Mouse (Mus musculus) limb, embryonic 12.5 days (tissue): ENCODE results near the gene Atp1a2. TPM values are rescaled to one million over a fixed set of nuclear protein-coding genes. Genes with fewer than 3 reads are reported as not detected.
A peak's percentile ranks its signal among the peaks of the same experiment; 100 is the strongest.

Experiments
- ATAC-seq: fragments of 200-750 bp; cut with Nextera tagmentation; 2 replicates; pipeline ENCODE4 v1.8.0; 2017; ENCODE audit warnings: low read depth, moderate TSS enrichment; ENCODE audit not compliant: insufficient number of reproducible peaks, insufficient read depth, low FRiP score, low TSS enrichment
- H3K27ac ChIP-seq: fragments of 300-500 bp; sonication (generic); 2 replicates; pipeline ENCODE4 v1.5.1; 2016; ENCODE audit warnings: mild to moderate bottlenecking, moderate library complexity
- H3K27me3 ChIP-seq: fragments of 300-500 bp; sonication (generic); 2 replicates; pipeline ENCODE4 v1.6.1; 2016; ENCODE audit warnings: mild to moderate bottlenecking, moderate library complexity
- H3K36me3 ChIP-seq: fragments of 300-500 bp; sonication (generic); 2 replicates; pipeline ENCODE4 v1.6.1; 2016; ENCODE audit warnings: mild to moderate bottlenecking, moderate library complexity
- H3K4me1 ChIP-seq: fragments of 300-500 bp; sonication (generic); replicated peaks from 2 replicates; pipeline ENCODE4 v1.6.1; 2016
- H3K4me2 ChIP-seq: fragments of 300-500 bp; sonication (generic); 2 replicates; pipeline ENCODE4 v1.6.1; 2016; ENCODE audit warnings: mild to moderate bottlenecking, moderate library complexity
- H3K4me3 ChIP-seq: fragments of 300-500 bp; sonication (generic); replicated peaks from 2 replicates; pipeline ENCODE4 v1.5.1; 2016; ENCODE audit warnings: mild to moderate bottlenecking
- H3K9ac ChIP-seq: fragments of 300-500 bp; sonication (generic); replicated peaks from 2 replicates; pipeline ENCODE4 v1.6.1; 2016; ENCODE audit warnings: mild to moderate bottlenecking, moderate library complexity
- H3K9me3 ChIP-seq: fragments of 300-500 bp; sonication (generic); 2 replicates; pipeline ENCODE4 v1.6.1; 2016; ENCODE audit warnings: mild to moderate bottlenecking, moderate library complexity
- WGBS: fragments of 180-500 bp; shearing (Covaris S2); methylation state at CpG from one replicate; pipeline ENCODE4 v1.1.7; 2016; 5-methylcytosine and 5-hydroxymethylcytosine counted together
- polyA plus RNA-seq: library from polyadenylated mRNA; unstranded; fragments of >200 nt; fragmentation: Nextera tagmentation; extraction: Ambion mirVana; gene quantifications from 2 replicates; pipeline ENCODE4 v1.2.1, GENCODE M21; 2016

Atp1a2 gene
- polyA plus RNA-seq, 1 experiment from 2014 or later = 5.1 TPM

DNA sequence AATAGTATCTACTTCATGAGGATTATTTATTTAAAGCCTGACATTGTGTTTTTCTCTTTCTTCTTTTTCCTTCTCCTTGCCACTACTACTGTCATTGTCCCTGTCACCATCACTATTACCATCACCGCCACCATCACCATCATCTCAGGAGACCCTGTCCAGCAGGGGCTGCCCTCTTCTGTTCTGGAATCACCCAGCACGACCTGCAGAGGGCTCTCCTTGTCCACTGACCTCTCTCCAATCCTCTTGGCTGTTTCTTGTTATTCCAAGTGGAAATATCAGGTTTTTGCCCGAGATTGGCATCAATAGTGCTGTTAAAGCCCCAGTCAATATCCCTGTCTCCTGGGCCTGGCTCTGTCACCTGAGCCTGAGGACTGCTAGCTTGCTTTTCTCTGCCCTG lies 35.6 kb upstream of the Atp1a2 start:
- Histone ChIP-seq H3K27me3 (peaks cover 83% of the 10 kb centered on the region), H3K9ac (no peak overlapping the region), H3K4me1 (no peaks in the 10 kb centered on the region), H3K9me3 (no peaks in the 10 kb centered on the region), H3K4me3 (no peak overlapping the region), H3K36me3 (no peaks in the 10 kb centered on the region), H3K27ac (no peak overlapping the region), H3K4me2 (no peak overlapping the region)
- 20% methylated on average over 3 of the region's 3 CpGs for WGBS
- no peak for ATAC-seq

DNA sequence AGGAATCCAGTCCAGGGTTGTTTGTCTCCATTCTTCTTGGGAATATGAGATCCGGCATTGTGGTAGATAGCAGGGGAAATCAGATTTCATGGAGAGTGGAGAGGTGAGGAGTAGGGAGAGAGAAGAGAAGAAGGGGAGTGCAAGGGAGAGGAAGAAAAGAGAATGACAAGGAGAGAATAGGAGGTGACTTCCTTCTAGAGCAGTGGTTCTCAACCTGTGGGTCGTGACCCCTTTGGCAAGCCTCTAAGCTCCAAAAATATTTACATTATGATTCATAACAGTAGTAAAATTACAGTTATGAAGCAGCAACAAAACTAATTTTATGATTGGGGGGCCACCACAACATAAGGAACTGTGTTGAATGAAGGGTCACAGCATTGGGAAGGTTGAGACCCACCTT lies 35.1 kb upstream of the Atp1a2 start:
- ATAC-seq = no peak
- H3K9ac ChIP-seq = no peak overlapping the region
- H3K4me1 ChIP-seq = no peaks in the 10 kb centered on the region
- H3K4me2 ChIP-seq = no peak overlapping the region
- H3K36me3 ChIP-seq = no peaks in the 10 kb centered on the region
- no peak overlapping the region for H3K4me3 ChIP-seq
- H3K27ac ChIP-seq = no peak overlapping the region
- peaks cover 84% of the 10 kb centered on the region for H3K27me3 ChIP-seq
- no peaks in the 10 kb centered on the region for H3K9me3 ChIP-seq
- WGBS = 76% methylated on average over 2 of the region's 2 CpGs

DNA sequence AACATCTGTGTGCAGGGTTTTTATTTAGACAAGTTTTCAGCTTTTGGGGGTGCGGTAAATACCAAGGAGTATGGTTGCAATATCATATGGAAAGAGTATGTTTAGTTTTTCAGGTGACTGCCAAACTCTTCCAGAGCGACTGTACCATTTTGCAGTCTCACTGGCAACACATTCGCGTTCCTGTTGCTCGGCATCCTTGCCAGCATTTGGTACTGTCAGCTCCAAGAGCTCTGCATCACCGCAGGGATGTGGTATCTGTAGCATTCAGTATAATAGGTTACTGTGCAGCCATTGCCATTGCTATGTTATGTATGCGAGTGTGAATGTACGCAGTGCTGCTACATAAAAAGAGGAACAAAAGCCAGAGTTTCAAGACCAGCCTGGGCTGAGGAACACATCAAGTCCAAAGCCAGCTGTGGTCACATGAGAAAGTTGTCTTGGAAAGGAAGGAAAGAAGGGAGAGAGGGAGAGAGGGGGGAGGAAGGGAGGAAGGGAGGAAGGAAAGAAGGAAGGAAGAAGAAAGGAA lies 33.6 kb upstream of the Atp1a2 start:
- no peaks in the 10 kb centered on the region for H3K36me3 ChIP-seq
- H3K27ac ChIP-seq = no peak overlapping the region
- H3K9ac ChIP-seq = no peak overlapping the region
- H3K4me3 ChIP-seq = no peak overlapping the region
- 79% methylated on average over 8 of the region's 8 CpGs for WGBS
- H3K4me1 ChIP-seq = no peaks in the 10 kb centered on the region
- H3K27me3 ChIP-seq = peaks cover 88% of the 10 kb centered on the region
- no peak overlapping the region for H3K4me2 ChIP-seq
- ATAC-seq = no peak
- peaks cover 3% of the 10 kb centered on the region; the same call in 1 of the 2 replicates for H3K9me3 ChIP-seq

DNA sequence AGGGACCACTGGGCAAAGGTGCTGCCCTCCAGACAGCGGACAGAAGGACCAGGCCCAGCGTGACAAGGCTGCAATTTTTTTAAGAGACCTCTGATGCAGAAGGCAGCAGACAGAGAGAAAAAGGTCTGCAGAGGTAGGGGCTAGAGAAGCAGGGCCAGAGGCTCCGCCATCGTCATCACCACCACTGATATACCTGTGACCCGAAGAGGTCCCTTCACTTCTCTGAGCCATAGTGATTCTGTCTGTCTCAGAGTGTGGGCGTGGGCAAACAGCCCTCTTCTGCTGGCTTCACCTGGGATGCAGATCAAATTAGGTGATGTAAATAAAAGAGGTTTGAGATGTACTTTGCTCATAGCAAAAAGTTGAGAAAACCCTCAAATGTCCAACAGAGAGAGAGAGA lies 31.8 kb upstream of the Atp1a2 start:
- Histone ChIP-seq H3K4me2 (no peak overlapping the region), H3K4me1 (0 out of 2 replicates have a peak, but pooled peaks cover 10% of the 10 kb centered on the region), H3K9ac (no peak overlapping the region), H3K4me3 (no peak overlapping the region), H3K9me3 (peaks cover 3% of the 10 kb centered on the region; the same call in 1 of the 2 replicates), H3K36me3 (no peaks in the 10 kb centered on the region), H3K27ac (no peak overlapping the region), H3K27me3 (peaks cover 92% of the 10 kb centered on the region)
- WGBS = 74% methylated on average over 6 of the region's 6 CpGs
- ATAC-seq = no peak

DNA sequence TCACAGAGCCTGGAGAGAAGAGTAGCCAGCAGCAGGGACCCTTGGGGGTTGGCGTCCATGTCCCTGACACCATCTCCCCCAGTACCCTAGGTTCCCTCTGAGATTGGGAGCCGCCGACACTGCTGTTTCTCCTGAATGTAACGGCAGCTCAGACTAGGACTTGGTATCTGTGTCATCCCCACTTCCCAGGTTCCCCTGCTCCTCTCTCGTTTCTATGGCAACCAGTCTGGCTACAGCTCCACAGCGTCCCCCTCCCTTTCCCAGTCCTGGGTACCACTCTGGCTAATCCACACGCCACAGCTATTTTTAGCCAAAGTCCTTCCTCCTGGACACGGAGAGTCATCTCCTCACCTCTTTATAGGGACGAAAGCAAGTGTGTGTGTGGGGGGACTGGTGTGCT lies 31.3 kb upstream of the Atp1a2 start, which contains the start of gene Kcnj9:
Kcnj9 (minus strand) TSS at position 188 of the 400 bp plus-strand sequence.
- H3K4me2 ChIP-seq = no peak within 1 kb of the TSS
- H3K4me1 ChIP-seq = 0 out of 2 replicates have a peak, but pooled peaks cover 10% of the 10 kb centered on the region
- H3K27ac ChIP-seq = no peak within 1 kb of the TSS
- peaks cover 92% of the 10 kb centered on the region for H3K27me3 ChIP-seq
- no peak for ATAC-seq
- H3K9me3 ChIP-seq = peaks cover 3% of the 10 kb centered on the region; the same call in 1 of the 2 replicates
- H3K9ac ChIP-seq = no peak within 1 kb of the TSS
- H3K4me3 ChIP-seq = no peak within 1 kb of the TSS
- H3K36me3 ChIP-seq = no peaks in the 10 kb centered on the region
- 43% methylated on average over 9 of the region's 9 CpGs for WGBS

DNA sequence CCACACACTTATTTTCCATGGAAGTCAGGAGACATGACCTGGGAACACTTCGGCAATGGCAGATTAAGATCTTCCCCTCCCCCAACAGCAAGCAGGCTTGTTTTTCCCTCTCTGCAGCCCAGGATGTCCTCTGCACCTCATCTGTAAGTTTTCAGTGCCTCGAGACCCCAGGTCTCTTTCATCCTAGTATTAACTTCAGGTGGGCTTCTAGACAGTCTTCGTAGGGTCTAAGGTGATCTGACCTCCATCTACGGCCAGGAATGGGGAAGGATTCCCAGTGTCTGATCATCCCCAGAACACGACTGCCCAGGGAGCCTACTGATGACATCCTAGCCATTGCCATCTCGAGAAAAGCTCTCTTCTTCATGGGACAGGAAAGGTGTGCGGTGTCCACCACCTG lies 30.6 kb upstream of the Atp1a2 start:
- Histone ChIP-seq H3K36me3 (no peaks in the 10 kb centered on the region), H3K27ac (no peak overlapping the region), H3K9me3 (peaks cover 3% of the 10 kb centered on the region; the same call in 1 of the 2 replicates), H3K4me2 (no peak overlapping the region), H3K27me3 (peaks cover 85% of the 10 kb centered on the region), H3K9ac (no peak overlapping the region), H3K4me3 (no peak overlapping the region), H3K4me1 (0 out of 2 replicates have a peak, but pooled peaks cover 10% of the 10 kb centered on the region)
- WGBS = 80% methylated on average over 7 of the region's 7 CpGs
- ATAC-seq = no peak

DNA sequence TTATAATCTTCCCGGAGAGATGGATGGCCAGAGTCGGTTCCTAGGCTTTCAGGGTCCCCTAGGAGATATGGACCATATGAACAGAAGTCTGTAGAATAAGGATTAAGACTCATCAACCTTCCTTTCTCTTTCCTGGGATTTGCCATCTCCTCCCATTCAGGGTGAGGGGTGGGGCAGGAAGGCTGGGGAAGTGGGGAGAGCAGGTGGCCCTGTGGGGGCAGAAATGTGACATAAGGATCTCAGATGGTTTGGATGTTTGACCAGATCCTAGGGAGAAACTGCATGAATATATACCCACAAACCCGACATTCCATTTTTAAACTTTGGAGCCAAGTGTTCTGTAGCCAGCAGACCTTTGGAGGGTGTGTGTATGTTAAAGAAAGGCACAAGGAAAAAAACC lies 30.2 kb upstream of the Atp1a2 start:
- peaks cover 82% of the 10 kb centered on the region for H3K27me3 ChIP-seq
- no peak overlapping the region for H3K9ac ChIP-seq
- no peak for ATAC-seq
- no peak overlapping the region for H3K27ac ChIP-seq
- H3K4me2 ChIP-seq = no peak overlapping the region
- peaks cover 3% of the 10 kb centered on the region; the same call in 1 of the 2 replicates for H3K9me3 ChIP-seq
- WGBS = 78% methylated on average over 3 of the region's 3 CpGs
- H3K4me3 ChIP-seq = no peak overlapping the region
- H3K36me3 ChIP-seq = no peaks in the 10 kb centered on the region
- 0 out of 2 replicates have a peak, but pooled peaks cover 10% of the 10 kb centered on the region for H3K4me1 ChIP-seq

DNA sequence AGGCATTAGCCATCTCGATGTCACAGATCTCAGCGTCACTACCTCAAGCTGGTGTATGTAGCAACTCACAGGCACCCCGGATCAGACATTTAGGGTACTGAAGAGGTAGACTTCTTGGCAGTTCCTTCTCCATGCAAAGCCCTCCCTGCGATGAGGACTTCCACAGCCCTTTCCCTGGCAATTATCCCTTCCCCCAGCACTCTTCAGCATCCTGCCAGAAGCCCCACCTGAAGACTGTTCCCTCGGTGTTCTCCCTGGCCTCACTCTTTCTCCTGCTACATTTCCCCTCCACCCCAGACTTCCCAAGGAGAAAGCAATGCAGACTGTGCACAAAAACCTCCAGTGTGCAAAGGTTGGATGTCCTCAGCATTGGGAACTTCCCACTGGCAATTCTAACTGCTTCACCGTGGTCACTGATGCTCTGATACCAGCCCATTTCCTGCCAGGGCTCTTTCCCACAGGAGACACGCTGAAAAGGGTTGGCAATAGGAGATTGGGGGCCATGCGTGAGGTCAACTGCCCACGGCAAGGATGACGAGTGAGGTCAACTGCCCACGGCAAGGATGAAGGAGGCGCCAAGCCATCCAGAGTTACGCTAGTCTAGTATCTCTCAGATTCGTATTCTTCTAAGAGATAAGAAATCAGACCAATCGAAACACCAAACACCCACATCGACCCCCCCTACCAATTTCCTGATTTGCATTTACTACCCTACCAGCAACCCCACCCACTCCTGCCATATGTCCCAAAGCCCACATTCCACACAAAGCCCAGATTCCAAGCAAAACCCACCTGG lies 29.5 kb upstream of the Atp1a2 start:
- no peak overlapping the region for H3K9ac ChIP-seq
- no peak for ATAC-seq

DNA sequence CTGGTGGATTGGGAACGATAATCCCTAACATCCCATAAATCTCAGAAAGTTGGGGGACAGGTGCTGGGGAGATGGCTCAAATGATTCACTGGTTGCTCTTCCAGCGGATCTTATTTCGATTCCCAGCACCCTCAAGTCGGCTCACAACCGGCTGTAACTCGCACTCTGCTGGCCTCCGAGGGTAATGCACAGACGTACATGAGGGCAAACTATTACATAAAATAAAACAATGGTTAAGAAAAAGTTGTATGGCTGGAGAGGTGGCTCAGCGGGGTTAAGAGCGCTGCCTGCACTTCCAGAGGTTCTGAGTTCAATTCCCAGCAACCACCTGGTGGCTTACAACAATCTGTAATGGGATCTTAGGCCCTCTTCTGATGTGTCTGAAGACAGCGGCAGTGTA lies 28.8 kb upstream of the Atp1a2 start:
- 58% methylated on average over 11 of the region's 11 CpGs for WGBS
- H3K4me3 ChIP-seq = peak overlapping the region; percentile 47
- H3K27me3 ChIP-seq = peaks cover 79% of the 10 kb centered on the region
- no peak overlapping the region for H3K9ac ChIP-seq
- no peak overlapping the region for H3K27ac ChIP-seq
- peaks cover 3% of the 10 kb centered on the region; the same call in 1 of the 2 replicates for H3K9me3 ChIP-seq
- no peak for ATAC-seq
- peak overlapping the region; percentile 85 for H3K4me2 ChIP-seq
- H3K36me3 ChIP-seq = no peaks in the 10 kb centered on the region
- 0 out of 2 replicates have a peak, but pooled peaks cover 13% of the 10 kb centered on the region for H3K4me1 ChIP-seq

More for the DNA sequence above, 29.5 kb upstream of the Atp1a2 start:
- H3K36me3 ChIP-seq = no peaks in the 10 kb centered on the region
- H3K27ac ChIP-seq = no peak overlapping the region
- peaks cover 81% of the 10 kb centered on the region for H3K27me3 ChIP-seq
- 0 out of 2 replicates have a peak, but pooled peaks cover 10% of the 10 kb centered on the region for H3K4me1 ChIP-seq
- no peak overlapping the region for H3K4me2 ChIP-seq
- 88% methylated on average over 16 of the region's 16 CpGs for WGBS
- H3K4me3 ChIP-seq = no peak overlapping the region
- peaks cover 3% of the 10 kb centered on the region; the same call in 1 of the 2 replicates for H3K9me3 ChIP-seq

DNA sequence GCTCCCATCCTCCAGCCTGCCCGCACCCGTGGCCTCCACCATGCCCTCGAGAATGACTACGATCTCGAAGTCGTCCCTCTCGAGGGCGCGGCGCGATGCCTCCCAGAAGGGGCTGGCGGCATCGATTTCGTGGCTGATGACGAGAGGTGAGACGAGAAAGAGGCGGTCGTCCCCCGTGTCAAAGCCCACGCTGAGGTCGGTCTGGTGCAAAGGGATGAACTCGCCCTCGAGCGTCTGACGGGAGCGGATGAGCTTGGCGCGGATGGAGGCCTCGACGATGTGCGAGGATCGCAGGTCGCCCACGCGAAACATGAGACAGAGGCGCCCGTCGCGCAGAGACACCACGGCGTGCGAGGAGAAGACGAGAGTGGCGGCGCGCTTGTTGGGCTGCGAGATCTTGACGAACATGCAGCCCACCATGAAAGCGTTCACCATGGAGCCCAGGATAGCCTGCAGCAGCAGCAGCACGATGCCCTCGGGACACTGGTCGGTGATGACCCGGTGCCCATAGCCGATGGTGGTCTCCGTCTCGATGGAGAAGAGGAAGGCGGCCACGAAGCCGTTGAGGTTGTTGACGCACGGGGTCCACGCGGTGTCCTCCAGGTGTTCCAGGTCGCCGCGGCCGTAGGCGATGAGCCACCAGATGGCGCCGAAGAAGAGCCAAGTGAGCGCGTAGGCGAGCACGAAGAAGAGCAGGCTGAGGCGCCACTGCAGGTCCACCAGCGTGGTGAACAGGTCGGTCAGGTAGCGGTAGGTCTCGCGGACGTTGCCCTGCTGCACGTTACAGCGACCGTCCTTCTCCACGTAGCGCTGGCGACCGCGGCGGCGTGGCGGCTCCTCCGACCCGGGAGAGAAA lies 28.0 kb upstream of the Atp1a2 start:
- no peak overlapping the region; the same call in 1 of the 2 replicates for H3K9ac ChIP-seq
- peak overlapping the region; percentile 47 for H3K4me3 ChIP-seq
- peaks cover 71% of the 10 kb centered on the region for H3K27me3 ChIP-seq
- H3K4me2 ChIP-seq = peak overlapping the region; percentile 85
- H3K36me3 ChIP-seq = no peaks in the 10 kb centered on the region
- H3K4me1 ChIP-seq = 0 out of 2 replicates have a peak, but pooled peaks cover 16% of the 10 kb centered on the region
- no peak overlapping the region for H3K27ac ChIP-seq
- ATAC-seq = no peak; the same call in 1 of the 2 replicates
- WGBS = 21% methylated on average over 94 of the region's 94 CpGs
- H3K9me3 ChIP-seq = peaks cover 3% of the 10 kb centered on the region; the same call in 1 of the 2 replicates
